Mouse (Mus musculus) small intestine, adult 2 months (tissue): ENCODE measurements around the gene Nf1.

Experiments used
- CTCF ChIP-seq: fragments of 200-500 bp; IDR thresholded peaks from 2 replicates; pipeline ENCODE4 v1.5.1; 2012; ENCODE audit warnings: low read depth, mild to moderate bottlenecking, control low read depth, inconsistent platforms, low read length, moderate library complexity, mixed read lengths; ENCODE audit not compliant: insufficient replicate concordance, insufficient read length; ENCODE audit errors: extremely low read depth
- POLR2A ChIP-seq: fragments of 200-500 bp; IDR thresholded peaks from 2 replicates; pipeline ENCODE4 v1.6.1; 2012; ENCODE audit warnings: low read depth, mild to moderate bottlenecking, control low read depth, inconsistent platforms, low read length, moderate library complexity

- TF ChIP-seq CTCF: no peak
- TF ChIP-seq POLR2A: no peak
Observed at GRCm38 (mm10) chr11:79339808-79340781, 602 bp downstream of the Nf1 start.
